Mouse (Mus musculus): ENCODE data around the gene B3gat1.
A peak's percentile ranks its signal among the peaks of the same experiment; 100 is the strongest.

The B3gat1 gene

GRCm38 (mm10) chr9:26776122-26776902 lies 42.8 kb downstream of the B3gat1 start:
- DNase-seq (ENCODE audit: low spot score in 2 of 2), result peak in 1 of 2 experiments; percentile 54

GRCm38 (mm10) chr9:26778421-26778820 lies 44.9 kb downstream of the B3gat1 start:
- no peak for DNase-seq (ENCODE audit: low spot score in 2 of 2)

- DNase-seq (ENCODE audit: low spot score in 2 of 2), result no peak
These were observed 50.0 kb downstream of the B3gat1 start for GRCm38 (mm10) chr9:26783414-26783975.

GRCm38 (mm10) chr9:26792829-26793228 lies 59.3 kb downstream of the B3gat1 start:
- no peak for DNase-seq (ENCODE audit: low spot score in 2 of 2)

GRCm38 (mm10) chr9:26798205-26798604 lies 64.7 kb downstream of the B3gat1 start:
- DNase-seq (ENCODE audit: low spot score in 2 of 2), result no peak

GRCm38 (mm10) chr9:26798731-26799130 lies 65.2 kb downstream of the B3gat1 start:
- DNase-seq (ENCODE audit: low spot score in 2 of 2), result no peak

GRCm38 (mm10) chr9:26800357-26800756 lies 66.8 kb downstream of the B3gat1 start:
- DNase-seq (ENCODE audit: low spot score in 2 of 2), result no peak

- DNase-seq (ENCODE audit: low spot score in 2 of 2), result no peak
These were observed 70.8 kb downstream of the B3gat1 start for GRCm38 (mm10) chr9:26804321-26804720.

- DNase-seq (ENCODE audit: low spot score in 2 of 2), result peak; percentile 81 to 93
These were observed 72.6 kb downstream of the B3gat1 start, which contains the start of gene Glb1l2 for GRCm38 (mm10) chr9:26805935-26806666. Glb1l2 (minus strand) TSS chr9:26806468.

- DNase-seq (ENCODE audit: low spot score in 2 of 2), result no peak
These were observed 75.2 kb downstream of the B3gat1 start for GRCm38 (mm10) chr9:26808735-26809134.
